Mouse (Mus musculus): ENCODE measurements around the gene Gse1.

Gse1 gene

GRCm38 (mm10) chr8:120383204-120383560 lies 154.9 kb downstream of the Gse1 start:
- no peak for DNase-seq

GRCm38 (mm10) chr8:120383713-120384112 lies 155.5 kb downstream of the Gse1 start:
- no peak for DNase-seq

GRCm38 (mm10) chr8:120384745-120385144 lies 156.5 kb downstream of the Gse1 start:
- DNase-seq = no peak

GRCm38 (mm10) chr8:120388246-120388645 lies 160.0 kb downstream of the Gse1 start:
- DNase-seq = no peak

- DNase-seq = no peak
These were observed 162.3 kb downstream of the Gse1 start for GRCm38 (mm10) chr8:120390598-120390997.

GRCm38 (mm10) chr8:120391856-120392255 lies 163.6 kb downstream of the Gse1 start:
- DNase-seq = no peak

GRCm38 (mm10) chr8:120393085-120393484 lies 164.8 kb downstream of the Gse1 start:
- no peak for DNase-seq

- DNase-seq = no peak
These were observed 165.6 kb downstream of the Gse1 start for GRCm38 (mm10) chr8:120393871-120394275.

GRCm38 (mm10) chr8:120395892-120396291 lies 167.6 kb downstream of the Gse1 start:
- DNase-seq = no peak

- no peak for DNase-seq
These were observed 168.5 kb downstream of the Gse1 start for GRCm38 (mm10) chr8:120396756-120397155.

GRCm38 (mm10) chr8:120397444-120398411 lies 169.5 kb downstream of the Gse1 start:
- DNase-seq = no peak

- DNase-seq = no peak
These were observed 171.1 kb downstream of the Gse1 start for GRCm38 (mm10) chr8:120399212-120399934.

GRCm38 (mm10) chr8:120401216-120401615 lies 173.0 kb downstream of the Gse1 start:
- no peak for DNase-seq

GRCm38 (mm10) chr8:120401712-120402111 lies 173.5 kb downstream of the Gse1 start:
- DNase-seq = no peak

- DNase-seq = no peak
These were observed 175.5 kb downstream of the Gse1 start for GRCm38 (mm10) chr8:120403606-120404269.

- DNase-seq = peak; percentile 73
These were observed 176.4 kb downstream of the Gse1 start for GRCm38 (mm10) chr8:120404609-120405036.

GRCm38 (mm10) chr8:120406008-120406632 lies 177.9 kb downstream of the Gse1 start:
- DNase-seq = no peak

- DNase-seq = peak; percentile 92
These were observed 179.5 kb downstream of the Gse1 start for GRCm38 (mm10) chr8:120407701-120408240.

- peak; percentile 56 for DNase-seq
These were observed 180.3 kb downstream of the Gse1 start for GRCm38 (mm10) chr8:120408241-120409215.

GRCm38 (mm10) chr8:120409371-120410013 lies 181.2 kb downstream of the Gse1 start:
- DNase-seq = peak; percentile 61

- DNase-seq = no peak
These were observed 182.8 kb downstream of the Gse1 start for GRCm38 (mm10) chr8:120411059-120411458.

Measured in embryo, embryonic 11 days (tissue).